Mouse (Mus musculus) kidney, postnatal 4 days (tissue): Measurements from ENCODE around the gene Zfp865.
A peak's percentile ranks its signal among the peaks of the same experiment; 100 is the strongest.
"Not testable (repeated sequence)": the region's sequence is repeated elsewhere in the genome, so short reads cannot be mapped to it uniquely, and the experiment has no call there.

Source experiments
- DNase-seq, 2 experiments: peaks; one replicate each; pipeline ENCODE4 v3.0.0; 2021; ENCODE audit warnings: mixed read lengths in 2 of 2

Gene Zfp865

DNA sequence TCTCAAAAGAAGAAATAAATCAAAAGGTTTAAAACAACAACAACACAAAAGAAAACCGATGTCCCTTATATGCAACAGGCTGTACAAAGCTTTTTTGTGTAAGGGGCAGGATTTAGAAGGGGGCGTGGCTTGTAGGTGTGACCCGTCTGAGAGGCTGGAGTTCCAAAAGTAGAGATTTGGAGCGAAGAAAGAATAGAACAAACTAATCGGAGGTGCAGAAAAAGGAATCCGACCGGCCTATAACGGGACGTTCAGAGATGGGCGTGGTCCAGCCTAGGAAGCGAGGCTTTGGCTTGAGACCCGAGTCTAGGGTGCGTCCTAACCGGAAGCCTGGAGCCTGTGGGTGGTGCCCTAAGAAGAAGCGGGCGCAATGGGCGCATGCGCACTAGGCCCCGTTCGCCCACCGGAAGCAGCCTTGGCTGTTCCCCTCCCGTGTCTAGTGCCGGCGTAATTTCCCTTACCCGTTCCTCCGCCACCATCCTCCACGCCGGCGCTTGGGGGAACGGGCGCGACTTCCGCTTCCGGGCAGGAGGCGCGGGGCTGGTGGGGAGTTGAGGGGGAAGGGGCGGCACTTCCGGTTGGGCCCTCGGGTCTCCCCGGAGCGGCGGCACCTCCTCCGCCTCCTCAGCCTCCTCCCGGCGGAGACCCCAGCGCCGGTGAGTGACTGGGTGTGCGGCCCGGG is at the start of gene Zfp865, which contains the start of gene Ccdc106:
TSS of gene Zfp865 (plus strand) at position 377 of the 682 bp plus-strand sequence.
TSS of gene Ccdc106 (plus strand) at position 554 of the 682 bp plus-strand sequence.
- DNase-seq, result peak; percentile 99 to 100

DNA sequence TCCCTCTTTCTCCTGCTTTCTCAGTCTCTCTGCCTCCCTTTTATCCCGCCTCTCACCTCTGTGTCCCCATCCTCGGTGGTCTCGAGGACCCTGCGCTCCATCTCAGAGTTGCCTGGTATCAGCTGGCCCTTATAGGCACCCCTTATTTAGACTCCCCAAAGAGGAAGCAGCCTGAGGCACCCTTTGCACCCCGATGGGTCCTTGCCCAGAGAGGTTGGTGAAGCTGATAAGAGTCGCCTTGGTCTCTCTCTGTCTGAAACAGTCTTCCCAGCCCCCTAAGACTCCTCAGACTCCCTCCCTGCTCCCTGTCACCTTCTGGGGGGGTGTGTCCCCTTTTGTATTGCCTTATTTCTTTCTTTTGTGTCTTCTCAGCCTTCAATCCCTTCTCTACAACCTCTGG is 49.1 kb upstream of the Zfp865 start, which contains the start of gene Sbk3:
TSS of gene Sbk3 (minus strand) at position 101 of the 400 bp plus-strand sequence.
- DNase-seq, result no peak

GRCm38 (mm10) chr7:4971710-4972109 is 48.5 kb upstream of the Zfp865 start:
- DNase-seq, result peak in 1 of 2 experiments; percentile 21

DNA sequence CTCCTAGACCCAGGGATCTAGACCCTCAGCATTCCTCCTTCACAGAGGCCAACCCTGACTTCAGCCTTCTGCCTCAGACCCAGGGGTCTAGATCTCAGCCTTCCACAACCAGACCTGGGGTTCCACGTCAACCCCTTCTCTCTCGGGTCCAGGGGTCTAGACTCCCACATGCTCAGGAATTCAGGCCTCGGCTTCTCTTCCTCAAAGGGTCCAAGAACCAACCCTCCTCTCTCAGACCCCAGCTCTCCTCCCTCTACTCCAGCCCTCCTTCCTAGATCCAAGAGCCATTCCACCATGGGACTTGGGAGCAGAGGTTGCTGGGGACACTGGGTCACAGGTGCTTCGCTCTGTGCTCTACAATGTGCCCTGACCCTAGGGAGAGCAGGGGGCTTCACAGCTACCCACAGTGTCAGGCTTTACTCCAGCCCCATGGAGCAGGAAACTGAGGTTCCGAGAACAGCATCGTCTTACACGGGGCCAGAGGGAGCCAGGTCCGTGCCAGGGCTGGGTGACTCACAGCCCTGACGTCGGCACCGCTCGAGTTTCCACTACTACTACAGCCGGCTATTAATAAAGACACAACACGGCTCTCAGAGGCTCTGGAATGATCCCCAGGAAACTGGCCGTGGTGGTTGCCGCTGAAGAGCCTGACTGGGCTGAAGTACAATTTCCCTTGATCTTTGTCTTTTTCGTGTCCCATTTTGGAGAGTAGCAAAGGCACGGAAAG is 47.7 kb upstream of the Zfp865 start:
- DNase-seq, result peak in 1 of 2 experiments; percentile 31

DNA sequence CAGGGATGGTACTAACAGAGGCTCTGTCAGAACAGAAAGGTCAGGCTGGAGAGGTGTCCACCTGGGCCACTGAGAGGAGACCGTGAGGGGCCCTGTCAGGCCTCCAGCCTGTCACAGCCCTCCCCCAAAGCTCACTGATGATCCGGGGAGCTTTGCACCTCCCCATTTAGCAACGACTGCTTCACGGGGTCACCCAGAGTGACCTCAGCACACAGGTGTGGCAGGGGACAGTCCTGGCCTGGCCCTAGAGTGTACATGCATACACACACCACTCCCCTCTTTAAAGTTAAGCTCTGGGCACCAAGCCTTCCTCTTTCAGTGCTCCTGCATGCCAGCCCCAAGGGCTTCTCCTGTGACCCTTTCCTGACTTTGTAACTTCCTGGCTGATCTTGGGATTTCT is 44.7 kb upstream of the Zfp865 start:
- DNase-seq, result no peak

- no peak for DNase-seq
Observed at GRCm38 (mm10) chr7:4976832-4977231, 43.3 kb upstream of the Zfp865 start.

- no peak for DNase-seq
Observed at GRCm38 (mm10) chr7:4988250-4988649, 31.9 kb upstream of the Zfp865 start.

- no peak for DNase-seq
Observed at GRCm38 (mm10) chr7:4993347-4993998, 26.7 kb upstream of the Zfp865 start.

- peak in 1 of 2 experiments; percentile 18 for DNase-seq
Observed at GRCm38 (mm10) chr7:4993999-4994788, 26.0 kb upstream of the Zfp865 start.

- DNase-seq, result no peak
Observed at GRCm38 (mm10) chr7:4995268-4996002, 24.7 kb upstream of the Zfp865 start.

GRCm38 (mm10) chr7:4996003-4996895 is 23.9 kb upstream of the Zfp865 start, which contains the start of gene Zfp579:
TSS of gene Zfp579 (minus strand) at chr7:4996158.
- peak; percentile 96 to 97 for DNase-seq

- DNase-seq, result no peak
Observed at GRCm38 (mm10) chr7:4996934-4997333, 23.2 kb upstream of the Zfp865 start.

GRCm38 (mm10) chr7:4999876-5000275 is 20.3 kb upstream of the Zfp865 start:
- DNase-seq, result peak; percentile 44 to 50

DNA sequence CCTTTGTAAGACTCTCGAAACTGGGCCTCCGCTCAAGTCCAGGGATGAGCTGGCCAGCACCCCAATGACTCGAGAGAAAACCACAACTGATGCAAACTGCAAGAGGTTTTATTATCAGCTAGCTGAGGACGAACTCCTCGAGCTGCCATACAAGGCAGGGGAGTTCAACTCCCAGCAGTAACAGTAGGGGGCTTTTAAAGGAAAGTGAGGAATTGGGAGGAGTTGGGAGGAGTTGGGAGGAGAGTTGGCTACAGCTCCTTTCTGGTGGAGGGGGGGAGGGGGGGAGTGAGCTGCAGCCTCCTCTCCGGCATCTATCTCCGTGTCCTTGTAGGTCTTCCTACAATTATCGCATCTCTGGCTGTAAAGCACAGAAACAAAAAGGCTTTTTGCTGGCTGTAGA is 17.3 kb upstream of the Zfp865 start:
- DNase-seq, result not testable (repeated sequence)

DNA sequence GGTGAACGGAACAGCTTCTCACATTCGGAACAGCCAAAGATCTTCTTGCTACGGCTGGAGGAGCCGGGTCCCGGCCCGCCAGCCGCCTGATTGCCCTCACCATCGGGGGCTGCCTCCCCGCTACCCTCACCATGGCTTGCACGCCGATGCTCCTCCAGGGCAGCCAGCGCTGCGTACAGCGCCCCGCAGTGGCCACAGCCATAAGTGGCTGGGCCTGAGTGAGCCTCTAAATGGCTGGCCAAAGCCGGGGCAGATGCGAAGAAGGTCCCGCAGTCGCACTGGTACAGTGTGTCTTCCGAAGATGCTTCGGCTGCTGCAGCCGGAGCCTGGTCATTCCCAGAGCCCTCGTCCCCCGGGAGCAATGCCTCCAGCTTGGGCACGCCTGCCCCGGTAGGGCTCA is 11.9 kb upstream of the Zfp865 start:
- DNase-seq, result no peak

DNA sequence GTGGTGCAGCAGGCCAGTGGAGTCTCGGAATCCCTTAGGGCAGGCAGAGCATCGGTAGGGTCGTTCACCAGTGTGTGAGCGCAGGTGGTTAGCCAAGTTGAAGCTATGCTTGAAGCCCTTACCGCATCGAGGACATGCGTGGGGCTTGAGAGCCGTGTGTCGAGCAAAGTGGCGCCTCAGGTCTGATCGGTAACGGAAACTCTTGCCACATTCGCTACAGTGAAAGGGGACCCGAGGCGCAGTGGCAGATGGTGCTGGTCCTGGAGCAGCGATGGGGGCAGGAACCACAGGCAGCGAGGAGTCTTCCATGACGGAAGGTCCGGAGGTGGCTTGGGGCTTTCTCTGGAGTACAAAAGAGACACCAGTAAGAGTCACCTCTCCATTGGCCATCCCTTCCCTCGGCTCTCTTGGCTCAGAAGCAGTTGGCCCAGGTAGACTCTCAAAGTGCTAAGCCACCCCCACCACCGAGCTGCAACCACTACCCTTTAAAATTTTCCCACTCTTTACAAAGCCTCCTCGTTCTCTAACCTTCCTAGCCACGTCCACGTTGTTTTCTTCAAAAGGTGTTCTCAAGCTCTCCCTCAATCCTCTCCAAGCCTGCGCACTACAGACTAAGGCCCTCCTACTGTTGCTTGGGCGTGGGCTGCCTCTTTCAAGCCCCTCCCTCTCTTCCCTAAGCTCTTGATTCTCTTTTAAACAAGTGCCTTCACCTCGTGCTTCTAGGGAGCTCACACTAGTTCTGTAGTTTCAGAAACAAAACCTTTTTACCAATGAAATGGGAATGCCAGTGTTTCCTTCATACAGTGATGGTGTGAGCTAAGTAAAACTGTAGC is 7.3 kb upstream of the Zfp865 start:
- DNase-seq, result no peak

GRCm38 (mm10) chr7:5014251-5015117 is 5.7 kb upstream of the Zfp865 start, which contains the start of the genes Zfp524 and Fiz1:
TSS of gene Zfp524 (plus strand) at chr7:5014415.
TSS of gene Fiz1 (minus strand) at chr7:5014697.
- DNase-seq, result peak; percentile 98
